Mouse (Mus musculus): Measurements from ENCODE around the gene Pom121. TPM values are rescaled to one million over a fixed set of nuclear protein-coding genes. Genes with fewer than 3 reads are reported as not detected.

The Pom121 gene
- 33.2 TPM for polyA plus RNA-seq (2021)

- in situ Hi-C loops (cut with MboI; ENCODE audit: low pct_unique_long_range_greater_than_20kb): no loop called here
- peak; percentile 43 for DNase-seq (ENCODE audit: low read depth, low spot score)
- no peaks in the 10 kb centered on the region for H3K27me3 ChIP-seq
- POLR2A ChIA-PET: no interaction called here
- TF ChIP-seq CTCF (IDR thresholded peaks at IDR 0.05): no peak
- CTCF ChIA-PET: interaction anchor here (1.1 kb wide), 1 partner anchor 160 kb away, joined by 3 read pairs; no protein-coding TSS in a partner anchor
- ATAC-seq: peak; percentile 71
These were observed at the start of gene Pom121 for GRCm38 (mm10) chr5:135394004-135394823. Gene Pom121, minus strand, starts transcription at chr5:135394546.

- no peak for TF ChIP-seq CTCF (IDR thresholded peaks at IDR 0.05)
- POLR2A ChIA-PET: interaction anchor here (0.6 to 1.6 kb wide), 4 partner anchors 9 to 67 kb away, joined by 3 to 5 read pairs (median 4); no protein-coding TSS in a partner anchor
- peak; percentile 99 for DNase-seq (ENCODE audit: low read depth, low spot score)
- peak; percentile 88 for ATAC-seq
- H3K27me3 ChIP-seq: no peaks in the 10 kb centered on the region
- in situ Hi-C loops (cut with MboI; ENCODE audit: low pct_unique_long_range_greater_than_20kb): no loop called here
- CTCF ChIA-PET: interaction anchor here (0.8 to 1.8 kb wide), 5 partner anchors 9 to 49 kb away, joined by 3 to 7 read pairs (median 3); no protein-coding TSS in a partner anchor
These were observed 48.1 kb upstream of the Pom121 start for GRCm38 (mm10) chr5:135442430-135442829.

GRCm38 (mm10) chr5:135435039-135435438 lies 40.7 kb upstream of the Pom121 start:
- no peak for DNase-seq (ENCODE audit: low read depth, low spot score)
- ChIA-PET CTCF (interaction anchor here (1.1 to 1.7 kb wide), 3 partner anchors 10 to 55 kb away, joined by 3 to 5 read pairs (median 4); no protein-coding TSS in a partner anchor), POLR2A (interaction anchor here (1.1 kb wide), 1 partner anchor 74 kb away, joined by 3 read pairs; no protein-coding TSS in a partner anchor)
- in situ Hi-C loops (cut with MboI; ENCODE audit: low pct_unique_long_range_greater_than_20kb): no loop called here
- ATAC-seq: no peak
- TF ChIP-seq CTCF (IDR thresholded peaks at IDR 0.05): no peak
- no peaks in the 10 kb centered on the region for H3K27me3 ChIP-seq

- DNase-seq (ENCODE audit: low read depth, low spot score) (no peak), ATAC-seq (no peak)
- POLR2A ChIA-PET: interaction anchor here (2.1 kb wide), 1 partner anchor 9 kb away, joined by 5 read pairs; no protein-coding TSS in a partner anchor
- no peak for TF ChIP-seq CTCF (IDR thresholded peaks at IDR 0.05)
- in situ Hi-C loops (cut with MboI; ENCODE audit: low pct_unique_long_range_greater_than_20kb): no loop called here
- CTCF ChIA-PET: interaction anchor here (1.0 to 2.1 kb wide), 5 partner anchors 8 to 115 kb away, joined by 3 to 5 read pairs (median 4); no protein-coding TSS in a partner anchor
- no peaks in the 10 kb centered on the region for H3K27me3 ChIP-seq
These were observed 39.5 kb upstream of the Pom121 start for GRCm38 (mm10) chr5:135433861-135434260.

- ChIA-PET CTCF (no interaction called here), POLR2A (interaction anchor here (1.2 kb wide), 1 partner anchor 8 kb away, joined by 3 read pairs; no protein-coding TSS in a partner anchor)
- ATAC-seq (no peak), DNase-seq (ENCODE audit: low read depth, low spot score) (no peak)
- H3K27me3 ChIP-seq: no peaks in the 10 kb centered on the region
- TF ChIP-seq CTCF (IDR thresholded peaks at IDR 0.05): no peak
- in situ Hi-C loops (cut with MboI; ENCODE audit: low pct_unique_long_range_greater_than_20kb): no loop called here
These were observed 36.8 kb upstream of the Pom121 start for GRCm38 (mm10) chr5:135431111-135431510.

- POLR2A ChIA-PET: no interaction called here
- CTCF ChIA-PET: interaction anchor here (0.8 to 1.9 kb wide), 8 partner anchors 8 to 136 kb away, joined by 3 to 6 read pairs (median 3); no protein-coding TSS in a partner anchor
- DNase-seq (ENCODE audit: low read depth, low spot score) (no peak), ATAC-seq (no peak)
- peak; percentile 83 for TF ChIP-seq CTCF (IDR thresholded peaks at IDR 0.05)
- in situ Hi-C loops (cut with MboI; ENCODE audit: low pct_unique_long_range_greater_than_20kb): no loop called here
- no peaks in the 10 kb centered on the region for H3K27me3 ChIP-seq
These were observed 34.4 kb upstream of the Pom121 start for GRCm38 (mm10) chr5:135428786-135429185.

- no peak for TF ChIP-seq CTCF (IDR thresholded peaks at IDR 0.05)
- POLR2A ChIA-PET: no interaction called here
- in situ Hi-C loops (cut with MboI; ENCODE audit: low pct_unique_long_range_greater_than_20kb): no loop called here
- DNase-seq (ENCODE audit: low read depth, low spot score) (no peak), ATAC-seq (no peak)
- no peaks in the 10 kb centered on the region for H3K27me3 ChIP-seq
- CTCF ChIA-PET: interaction anchor here (1.2 kb wide), 1 partner anchor 10 kb away, joined by 4 read pairs; no protein-coding TSS in a partner anchor
These were observed 15.9 kb upstream of the Pom121 start for GRCm38 (mm10) chr5:135410266-135410665.

GRCm38 (mm10) chr5:135408114-135408513 lies 13.8 kb upstream of the Pom121 start:
- no peak for TF ChIP-seq CTCF (IDR thresholded peaks at IDR 0.05)
- DNase-seq (ENCODE audit: low read depth, low spot score): no peak
- no peaks in the 10 kb centered on the region for H3K27me3 ChIP-seq
- in situ Hi-C loops (cut with MboI; ENCODE audit: low pct_unique_long_range_greater_than_20kb): loop anchor here (5.0 kb wide), 2 partner anchors 84 to 204 kb away; no protein-coding TSS in a partner anchor
- POLR2A ChIA-PET: no interaction called here
- no peak for ATAC-seq
- CTCF ChIA-PET: interaction anchor here (0.8 to 1.2 kb wide), 2 partner anchors 12 to 13 kb away, joined by 3 to 4 read pairs; no protein-coding TSS in a partner anchor

- no peak for TF ChIP-seq CTCF (IDR thresholded peaks at IDR 0.05)
- CTCF ChIA-PET: no interaction called here
- no peak for DNase-seq (ENCODE audit: low read depth, low spot score)
These were observed 11.1 kb upstream of the Pom121 start for GRCm38 (mm10) chr5:135405437-135405836.

GRCm38 (mm10) chr5:135404623-135405022 lies 10.3 kb upstream of the Pom121 start:
- ChIA-PET CTCF (interaction anchor here (1.1 to 1.3 kb wide), 2 partner anchors 17 to 25 kb away, joined by 3 read pairs; no protein-coding TSS in a partner anchor), POLR2A (interaction anchor here (0.6 kb wide), 3 partner anchors 128 to 839 kb away, joined by 3 to 7 read pairs (median 5); no protein-coding TSS in a partner anchor)
- H3K27me3 ChIP-seq: no peaks in the 10 kb centered on the region
- no peak for ATAC-seq
- DNase-seq (ENCODE audit: low read depth, low spot score): no peak
- TF ChIP-seq CTCF (IDR thresholded peaks at IDR 0.05): no peak
- in situ Hi-C loops (cut with MboI; ENCODE audit: low pct_unique_long_range_greater_than_20kb): loop anchor here (5.0 kb wide), 3 partner anchors 88 to 363 kb away; no protein-coding TSS in a partner anchor

More at GRCm38 (mm10) chr5:135405437-135405836, 11.1 kb upstream of the Pom121 start:
- in situ Hi-C loops (cut with MboI; ENCODE audit: low pct_unique_long_range_greater_than_20kb): loop anchor here (5.0 kb wide), 2 partner anchors 87 to 207 kb away; no protein-coding TSS in a partner anchor
- ATAC-seq: no peak
- POLR2A ChIA-PET: interaction anchor here (0.6 to 0.7 kb wide), 2 partner anchors 9 to 127 kb away, joined by 3 to 7 read pairs; no protein-coding TSS in a partner anchor
- no peaks in the 10 kb centered on the region for H3K27me3 ChIP-seq
